Mouse (Mus musculus) kidney, embryonic 16.5 days (tissue): ENCODE results near the gene Zfp219. TPM values are rescaled to one million over a fixed set of nuclear protein-coding genes. Genes with fewer than 3 reads are reported as not detected.

Experiments used
- ATAC-seq: fragments of 200-750 bp; cut with Nextera tagmentation; 2 replicates; pipeline ENCODE4 v1.8.0; 2017; ENCODE audit warnings: moderate TSS enrichment; ENCODE audit not compliant: low FRiP score, low TSS enrichment
- H3K27ac ChIP-seq: fragments of 300-500 bp; sonication (generic); 2 replicates; pipeline ENCODE4 v1.5.1; 2014; ENCODE audit warnings: low read length
- H3K27me3 ChIP-seq: fragments of 300-500 bp; sonication (generic); 2 replicates; pipeline ENCODE4 v1.6.1; 2014; ENCODE audit warnings: low read length, control low read depth, mixed read lengths; ENCODE audit not compliant: insufficient read depth
- H3K36me3 ChIP-seq: fragments of 300-500 bp; sonication (generic); 2 replicates; pipeline ENCODE4 v1.6.1; 2014; ENCODE audit warnings: low read length, control low read depth, mixed read lengths; ENCODE audit not compliant: insufficient read depth
- H3K4me1 ChIP-seq: fragments of 300-500 bp; sonication (generic); 2 replicates; pipeline ENCODE4 v1.6.1; 2014; ENCODE audit warnings: low read length, control low read depth, mixed read lengths; ENCODE audit not compliant: insufficient read depth
- H3K4me2 ChIP-seq: fragments of 300-500 bp; sonication (generic); replicated peaks from 2 replicates; pipeline ENCODE4 v1.6.1; 2014; ENCODE audit warnings: low read depth, low read length
- H3K4me3 ChIP-seq: fragments of 300-500 bp; sonication (generic); 2 replicates; pipeline ENCODE4 v1.5.1; 2014; ENCODE audit warnings: mild to moderate bottlenecking, low read length
- H3K9ac ChIP-seq: fragments of 300-500 bp; sonication (generic); replicated peaks from 2 replicates; pipeline ENCODE4 v1.6.1; 2014; ENCODE audit warnings: low read length
- H3K9me3 ChIP-seq: fragments of 300-500 bp; sonication (generic); 2 replicates; pipeline ENCODE4 v1.6.1; 2016; ENCODE audit warnings: low read length, control low read depth
- WGBS: fragments of 180-500 bp; shearing (Covaris S2); extraction: QIAGEN DNeasy Blood & Tissue Kit; methylation state at CpG from one replicate; pipeline ENCODE4 v1.1.7; 2014; 5-methylcytosine and 5-hydroxymethylcytosine counted together
- polyA plus RNA-seq: library from polyadenylated mRNA; unstranded; fragments of >200 nt; fragmentation: Nextera tagmentation; extraction: Ambion mirVana; gene quantifications from 2 replicates; pipeline ENCODE4 v1.2.1, GENCODE M21; 2015

The Zfp219 gene
- polyA plus RNA-seq, 1 experiment from 2014 or later: 39.2 TPM

- peak overlapping the region; percentile 89 for H3K9ac ChIP-seq
- no peak for ATAC-seq
- H3K36me3 ChIP-seq: peaks cover 12% of the 10 kb centered on the region
- H3K4me3 ChIP-seq: peak overlapping the region; percentile 69
- WGBS: 54% methylated on average over 8 of the region's 8 CpGs
- peak overlapping the region; percentile 96 for H3K27ac ChIP-seq
- H3K4me2 ChIP-seq: peak overlapping the region; percentile 87
- no peaks in the 10 kb centered on the region for H3K9me3 ChIP-seq
- no peaks in the 10 kb centered on the region for H3K27me3 ChIP-seq
- H3K4me1 ChIP-seq: peaks cover 78% of the 10 kb centered on the region
These were observed 7.4 kb downstream of the Zfp219 start for GRCm38 (mm10) chr14:52013021-52013610.

- Histone ChIP-seq H3K27me3 (no peaks in the 10 kb centered on the region), H3K9ac (no peak overlapping the region; the same call in 1 of the 2 replicates), H3K4me2 (no peak overlapping the region; the same call in 1 of the 2 replicates), H3K9me3 (no peaks in the 10 kb centered on the region), H3K4me1 (peaks cover 73% of the 10 kb centered on the region), H3K27ac (peak overlapping the region; percentile 96), H3K4me3 (no peak overlapping the region), H3K36me3 (peaks cover 14% of the 10 kb centered on the region)
- no peak for ATAC-seq
- WGBS: 67% methylated on average over 5 of the region's 5 CpGs
These were observed 8.0 kb downstream of the Zfp219 start for GRCm38 (mm10) chr14:52012553-52012952.

DNA sequence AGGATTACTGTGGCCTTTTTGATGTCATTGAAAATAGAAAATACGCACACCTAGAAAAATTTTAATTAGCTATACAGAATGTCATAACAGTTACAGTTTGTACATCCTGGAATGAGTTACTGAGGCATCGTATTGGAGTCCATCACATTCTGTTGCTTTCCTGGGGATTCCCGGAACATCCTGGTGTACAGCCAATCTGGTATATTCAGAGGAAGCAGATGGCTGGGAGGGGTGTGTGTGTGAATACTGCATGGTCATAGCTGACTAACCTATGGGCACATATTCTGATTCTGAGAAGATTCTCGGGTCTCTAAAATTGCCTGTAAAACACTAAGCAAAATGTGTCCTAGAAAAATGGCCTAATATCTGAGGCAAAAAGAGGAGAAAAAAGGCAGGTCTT, 8.4 kb downstream of the Zfp219 start:
- no peak for ATAC-seq
- Histone ChIP-seq H3K4me3 (no peak overlapping the region), H3K36me3 (peaks cover 18% of the 10 kb centered on the region), H3K27me3 (no peaks in the 10 kb centered on the region), H3K27ac (no peak overlapping the region), H3K4me1 (peaks cover 68% of the 10 kb centered on the region), H3K9me3 (no peaks in the 10 kb centered on the region), H3K4me2 (no peak overlapping the region), H3K9ac (no peak overlapping the region; the same call in 1 of the 2 replicates)
- 75% methylated on average over 4 of the region's 4 CpGs for WGBS

- no peak for ATAC-seq
- Histone ChIP-seq H3K9me3 (no peaks in the 10 kb centered on the region), H3K4me3 (no peak overlapping the region), H3K9ac (no peak overlapping the region), H3K4me1 (peaks cover 64% of the 10 kb centered on the region), H3K4me2 (no peak overlapping the region), H3K27ac (peak overlapping the region; percentile 72), H3K36me3 (peaks cover 22% of the 10 kb centered on the region), H3K27me3 (no peaks in the 10 kb centered on the region)
- 59% methylated on average over 1 of the region's 1 CpGs for WGBS
These were observed 8.8 kb downstream of the Zfp219 start for GRCm38 (mm10) chr14:52011683-52012082.

GRCm38 (mm10) chr14:52010446-52011111, 10.0 kb downstream of the Zfp219 start:
- peak; percentile 72 for ATAC-seq
- Histone ChIP-seq H3K4me1 (peaks cover 61% of the 10 kb centered on the region), H3K27ac (peak overlapping the region; percentile 72), H3K4me3 (peak overlapping the region; percentile 14), H3K4me2 (peak overlapping the region; percentile 37), H3K27me3 (no peaks in the 10 kb centered on the region), H3K9ac (peak overlapping the region; percentile 1), H3K9me3 (no peaks in the 10 kb centered on the region), H3K36me3 (peaks cover 31% of the 10 kb centered on the region)
- WGBS: 2% methylated on average over 9 of the region's 9 CpGs

DNA sequence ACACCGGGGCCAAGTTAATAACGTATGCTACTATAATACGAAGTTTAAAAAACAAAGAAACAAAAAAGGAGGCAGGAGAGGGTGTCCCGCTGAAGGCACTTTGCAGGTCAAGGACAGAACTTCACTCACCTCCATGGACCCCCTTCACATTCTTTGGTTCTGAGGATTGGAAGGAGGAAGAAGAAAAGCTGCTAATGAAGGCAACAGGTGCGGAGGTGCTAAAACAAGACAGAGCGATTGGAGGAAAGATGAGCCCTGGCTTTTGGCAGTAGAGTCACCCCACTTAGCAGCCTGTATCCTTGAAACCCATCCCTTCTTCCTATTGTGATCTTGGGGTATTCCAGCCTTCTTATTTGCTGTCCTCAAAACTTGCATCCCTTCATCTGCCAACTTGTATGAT, 10.7 kb downstream of the Zfp219 start:
- H3K4me3 ChIP-seq: peak overlapping the region; percentile 14
- no peaks in the 10 kb centered on the region for H3K9me3 ChIP-seq
- no peak for ATAC-seq
- H3K9ac ChIP-seq: no peak overlapping the region
- peak overlapping the region; percentile 37 for H3K4me2 ChIP-seq
- H3K36me3 ChIP-seq: peaks cover 38% of the 10 kb centered on the region
- H3K27me3 ChIP-seq: no peaks in the 10 kb centered on the region
- WGBS: 65% methylated on average over 6 of the region's 6 CpGs
- peak overlapping the region; percentile 72 for H3K27ac ChIP-seq
- peaks cover 55% of the 10 kb centered on the region for H3K4me1 ChIP-seq

DNA sequence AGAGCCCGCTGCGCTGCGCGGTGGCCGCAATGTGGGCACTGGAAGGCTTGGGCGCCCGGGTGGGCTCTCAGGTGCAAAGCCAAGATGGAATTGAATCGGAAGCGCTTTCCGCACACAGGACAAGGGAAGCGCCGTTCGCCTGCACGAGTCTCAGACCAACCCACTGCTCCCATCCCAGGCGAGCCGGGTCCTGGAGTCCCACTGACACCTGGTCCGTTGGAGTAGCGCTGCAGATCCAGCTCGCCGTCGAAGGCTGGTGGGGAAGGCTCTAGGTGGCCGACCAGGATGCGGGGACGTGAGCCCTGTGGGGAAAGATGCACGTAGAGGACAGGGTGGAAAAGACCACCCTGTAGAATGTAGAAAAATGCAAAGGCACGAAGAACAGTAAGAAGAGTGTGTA, 11.2 kb downstream of the Zfp219 start:
- 0 out of 2 replicates have a peak overlapping the region, but pooled peaks have one; percentile 14 for H3K9ac ChIP-seq
- H3K27me3 ChIP-seq: no peaks in the 10 kb centered on the region
- H3K4me1 ChIP-seq: peaks cover 55% of the 10 kb centered on the region
- H3K4me3 ChIP-seq: peak overlapping the region; percentile 10; the same call in 1 of the 2 replicates
- H3K4me2 ChIP-seq: peak overlapping the region; percentile 29
- ATAC-seq: no peak
- H3K36me3 ChIP-seq: peaks cover 40% of the 10 kb centered on the region
- H3K9me3 ChIP-seq: no peaks in the 10 kb centered on the region
- 0 out of 2 replicates have a peak overlapping the region, but pooled peaks have one; percentile 17 for H3K27ac ChIP-seq
- WGBS: 60% methylated on average over 26 of the region's 26 CpGs

DNA sequence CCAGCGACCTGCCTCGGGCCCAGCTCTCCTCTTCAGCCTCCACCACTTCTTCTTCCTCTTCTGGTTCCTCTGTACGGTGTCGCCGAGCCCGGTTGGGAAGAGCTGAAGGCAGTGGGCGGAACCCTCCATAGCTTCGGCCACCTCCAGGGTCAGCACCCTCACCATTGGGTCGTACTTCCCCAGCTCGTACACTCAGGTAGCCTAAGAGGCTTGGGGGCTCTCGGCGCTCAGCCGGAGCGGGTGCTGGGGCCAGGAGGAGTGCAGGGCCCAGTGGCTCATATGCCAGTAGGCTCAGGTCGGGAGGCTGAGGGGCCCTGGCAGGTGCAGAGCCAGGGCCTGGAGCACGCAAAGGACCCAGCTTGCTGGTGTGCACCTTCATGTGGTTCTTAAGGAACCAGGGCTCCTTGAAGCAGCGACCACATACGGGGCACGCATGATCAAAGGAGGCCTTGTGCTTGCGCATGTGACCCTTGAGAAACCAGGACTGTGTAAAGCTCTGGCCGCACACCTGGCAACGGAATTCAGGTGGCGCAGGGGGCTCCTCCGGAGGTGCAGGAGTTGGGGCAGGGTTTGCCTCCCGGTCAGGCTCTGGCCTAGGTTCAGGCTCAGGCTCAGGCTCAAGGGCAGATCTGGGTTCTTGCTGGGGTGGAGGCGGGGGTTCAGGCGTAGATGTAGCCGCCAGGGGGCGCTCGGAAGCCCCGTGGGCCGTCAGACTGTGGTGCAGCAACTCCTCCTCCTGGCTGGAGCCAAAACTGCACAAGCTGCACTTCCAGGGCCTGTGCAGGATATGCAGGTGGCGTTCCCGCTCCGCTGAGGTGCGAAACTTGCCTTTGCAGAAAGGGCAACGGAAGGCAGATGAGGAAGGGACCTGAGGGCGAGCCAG, 12.0 kb downstream of the Zfp219 start:
- Histone ChIP-seq H3K4me3 (peak overlapping the region; percentile 10; the same call in 1 of the 2 replicates), H3K9me3 (no peaks in the 10 kb centered on the region), H3K27me3 (no peaks in the 10 kb centered on the region), H3K36me3 (peaks cover 47% of the 10 kb centered on the region), H3K4me2 (peak overlapping the region; percentile 29), H3K9ac (no peak overlapping the region), H3K4me1 (peaks cover 55% of the 10 kb centered on the region), H3K27ac (0 out of 2 replicates have a peak overlapping the region, but pooled peaks have one; percentile 17)
- peak; percentile 50 for ATAC-seq
- WGBS: 53% methylated on average over 38 of the region's 38 CpGs

GRCm38 (mm10) chr14:52006771-52007170, 13.8 kb downstream of the Zfp219 start:
- Histone ChIP-seq H3K4me3 (no peak overlapping the region), H3K9me3 (no peaks in the 10 kb centered on the region), H3K27me3 (no peaks in the 10 kb centered on the region), H3K9ac (no peak overlapping the region), H3K36me3 (peaks cover 64% of the 10 kb centered on the region), H3K4me1 (peaks cover 41% of the 10 kb centered on the region), H3K27ac (no peak overlapping the region), H3K4me2 (no peak overlapping the region)
- no peak for ATAC-seq
- 93% methylated on average over 23 of the region's 23 CpGs for WGBS
